Comparison of ENCODE assay signal across 10 mouse cellular contexts in the genomic region with DNA sequence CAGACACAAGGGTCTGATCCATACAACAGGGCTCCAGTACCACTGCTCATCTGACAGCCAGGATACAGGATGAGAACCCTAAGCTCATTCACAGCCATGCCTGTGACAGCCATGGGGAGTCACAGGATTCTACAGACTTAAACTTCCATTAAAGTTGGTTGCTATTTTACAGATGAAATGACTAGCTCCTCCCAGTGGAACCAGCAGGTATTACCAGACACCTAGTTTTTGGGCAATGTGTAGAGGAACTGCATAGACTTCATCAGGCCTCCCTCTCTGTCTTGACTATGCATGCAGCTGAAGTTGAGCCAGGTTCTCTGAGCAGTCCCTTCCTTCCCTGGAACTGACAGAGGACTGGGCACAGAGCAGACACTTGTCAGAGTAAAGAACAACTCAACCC. TPM values are rescaled to one million over a fixed set of nuclear protein-coding genes. Genes with fewer than 3 reads are reported as not detected.
A peak's percentile ranks its signal among the peaks of the same experiment; 100 is the strongest.
DNase-seq lines count a peak whose midpoint lies in the region; TF ChIP-seq lines count a peak whose summit lies in the region.
"Had no signal": no experiment of that assay in that cellular context is flagged by ENCODE, and none has a peak within 500 bp of the region (broad histone marks: within the 10 kb centered on the region; RNA-seq: fewer than 3 reads in every experiment).

No protein-coding gene starts in this region.

- H3K4me1 ChIP-seq in E14TG2a.4 (replicated peaks; ENCODE audit: low read depth, low read length), result peaks cover 95% of the 10 kb centered on the region
- H3K4me1 ChIP-seq: embryonic facial prominence, embryonic 12.5 days had no signal

- DNase-seq in layer of hippocampus, adult 2 months (ENCODE audit: low spot score in 2 of 2), result peak in 1 of 2 experiments; percentile 55
- no peak for DNase-seq in layer of hippocampus, adult 18-20 months (ENCODE audit: low spot score in 2 of 2)
- peak; percentile 80 for DNase-seq in ZHBTc4 (ENCODE audit: low read depth, low spot score)
- DNase-seq in lung, postnatal 36 days, result peak; percentile 68
- DNase-seq in frontal cortex, postnatal 14 days (ENCODE audit: low spot score in 2 of 2), result no peak
- no peak for DNase-seq in Muller cell, postnatal 12 days (ENCODE audit: inconsistent ontology term)
- no peak for DNase-seq in spleen, postnatal 36 days (ENCODE audit: low spot score in 2 of 2)

- peak; percentile 81 for TF ChIP-seq CTCF in layer of hippocampus, adult 2 months (conservative IDR thresholded peaks at IDR 0.05)
- peak; percentile 79 for TF ChIP-seq CTCF in E14TG2a.4 (conservative IDR thresholded peaks at IDR 0.05; ENCODE audit: low read length)

- no peak overlapping the region for H3K4me3 ChIP-seq in layer of hippocampus, adult 2 months
- H3K4me3 ChIP-seq in E14TG2a.4 (replicated peaks; ENCODE audit: low read length), result no peak overlapping the region
- H3K4me3 ChIP-seq: embryonic facial prominence, embryonic 12.5 days; myocyte had no signal

- no peaks in the 10 kb centered on the region for H3K27me3 ChIP-seq in E14TG2a.4 (ENCODE audit: insufficient read depth, low read length)
- H3K27me3 ChIP-seq: embryonic facial prominence, embryonic 12.5 days had no signal

- H3K27ac ChIP-seq in layer of hippocampus, adult 2 months, result no peak overlapping the region
- H3K27ac ChIP-seq: embryonic facial prominence, embryonic 12.5 days had no signal

- no peaks in the 10 kb centered on the region for H3K9me3 ChIP-seq in E14TG2a.4 (ENCODE audit: low read length)
- H3K9me3 ChIP-seq: embryonic facial prominence, embryonic 12.5 days had no signal

- peaks cover 96% of the 10 kb centered on the region for H3K36me3 ChIP-seq in E14TG2a.4 (ENCODE audit: insufficient read depth, low read length)

RNA-seq across cellular contexts. Expression of gene Brd1, which starts 17.7 kb away (rescaled TPM):
- total RNA-seq in layer of hippocampus, adult 2 months (2021), result 10 to 100 TPM; 52.5 to 60.6 TPM
- 10 to 100 TPM; 55.0 to 58.8 TPM for total RNA-seq in layer of hippocampus, adult 18-20 months (2021)

RNA-seq across cellular contexts. Expression of gene Zbed4, which starts 35.1 kb away (rescaled TPM):
- total RNA-seq in layer of hippocampus, adult 2 months (2021), result 1 to 10 TPM; 9.1 to 9.4 TPM
- total RNA-seq in layer of hippocampus, adult 18-20 months (2021), result 10 to 100 TPM; 10.6 to 10.8 TPM

Comparison
In these comparisons a context has a peak if more than half of its experiments do, and no peak if none do; other contexts are left out.
1. DNase-seq: peak in ZHBTc4 (single experiment) and lung, postnatal 36 days (single experiment); none in layer of hippocampus, adult 18-20 months (0 of 2), frontal cortex, postnatal 14 days (0 of 2), Muller cell, postnatal 12 days (single experiment) and spleen, postnatal 36 days (0 of 2).